Mouse (Mus musculus): ENCODE measurements around the gene Tcf12.
A peak's percentile ranks its signal among the peaks of the same experiment; 100 is the strongest.

The Tcf12 gene

DNA sequence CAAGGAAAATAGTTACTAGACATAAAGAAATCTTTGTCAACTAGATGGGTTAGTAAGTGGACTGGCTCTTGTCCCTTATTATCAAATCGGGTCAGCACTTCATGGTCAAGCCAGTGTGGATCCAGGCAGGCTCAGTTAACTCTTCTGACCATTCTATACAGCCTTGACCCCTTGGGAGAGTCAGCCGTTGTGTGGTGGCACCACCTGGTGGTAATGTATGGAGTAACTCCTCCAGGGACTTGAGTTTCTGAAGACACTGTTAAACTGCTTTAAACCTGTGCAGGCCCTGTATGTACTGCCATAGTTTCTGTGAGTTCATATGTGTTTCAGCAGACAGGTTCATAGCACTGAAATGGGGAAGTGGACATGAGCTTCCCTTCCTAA lies 305.3 kb downstream of the Tcf12 start:
- peak; percentile 68 to 85 for DNase-seq (ENCODE audit: low spot score in 2 of 2)

DNA sequence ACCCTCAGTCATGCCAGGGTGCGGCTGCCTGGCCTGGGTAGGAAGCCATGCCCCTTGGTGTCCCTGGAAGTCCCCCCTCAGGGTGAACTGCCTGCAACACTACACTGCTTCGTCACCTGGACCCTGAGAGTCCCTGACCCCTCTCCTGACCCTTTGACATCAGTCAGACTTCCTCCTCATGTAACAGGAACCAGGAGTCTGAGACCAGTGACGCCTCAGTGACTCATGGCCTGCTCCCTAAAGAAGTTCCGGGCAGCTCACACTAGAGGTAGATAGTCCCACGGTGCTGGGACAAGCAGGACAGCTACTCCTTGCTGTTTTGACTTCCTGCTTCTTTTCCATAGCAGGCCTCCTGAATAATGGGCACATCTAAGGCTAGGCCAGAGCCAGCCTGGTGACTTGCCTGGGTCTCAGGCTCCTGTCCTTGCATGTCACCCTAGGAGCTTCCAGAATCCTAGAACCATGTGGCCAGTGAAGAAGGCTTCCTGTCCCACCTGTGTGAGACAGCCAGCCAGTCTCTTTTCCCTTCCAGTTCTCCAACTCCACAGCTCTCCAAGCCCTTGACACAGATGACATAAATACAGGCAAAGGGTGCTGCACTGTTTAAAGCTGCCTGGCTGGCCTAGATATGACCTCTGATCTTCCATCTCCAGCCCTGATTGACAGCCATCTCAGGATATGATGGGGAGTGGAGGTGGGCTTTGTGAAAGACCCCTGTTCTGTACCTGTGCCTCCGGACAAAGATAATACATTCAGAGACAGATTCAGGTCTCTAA lies 305.8 kb downstream of the Tcf12 start:
- DNase-seq (ENCODE audit: low spot score in 2 of 2): no peak

DNA sequence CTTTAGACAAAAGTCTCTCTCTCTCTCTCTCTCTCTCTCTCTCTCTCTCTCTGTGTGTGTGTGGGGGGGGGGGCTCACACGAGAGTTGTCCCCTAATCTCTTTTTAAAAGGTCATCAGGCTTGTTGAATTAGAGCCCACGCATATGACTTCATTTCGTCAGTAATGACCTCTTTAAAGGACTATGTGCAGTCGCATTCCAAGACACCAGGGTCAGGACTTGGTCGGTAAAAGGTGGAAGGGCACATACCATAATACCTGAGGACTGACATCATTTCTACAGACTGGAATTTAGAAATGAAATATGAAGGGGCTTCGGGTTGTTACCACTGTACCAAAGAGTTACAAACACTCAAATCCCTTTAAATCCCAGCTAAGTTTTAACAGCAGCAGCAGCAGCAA lies 307.6 kb downstream of the Tcf12 start:
- DNase-seq (ENCODE audit: low spot score in 2 of 2): no peak

DNA sequence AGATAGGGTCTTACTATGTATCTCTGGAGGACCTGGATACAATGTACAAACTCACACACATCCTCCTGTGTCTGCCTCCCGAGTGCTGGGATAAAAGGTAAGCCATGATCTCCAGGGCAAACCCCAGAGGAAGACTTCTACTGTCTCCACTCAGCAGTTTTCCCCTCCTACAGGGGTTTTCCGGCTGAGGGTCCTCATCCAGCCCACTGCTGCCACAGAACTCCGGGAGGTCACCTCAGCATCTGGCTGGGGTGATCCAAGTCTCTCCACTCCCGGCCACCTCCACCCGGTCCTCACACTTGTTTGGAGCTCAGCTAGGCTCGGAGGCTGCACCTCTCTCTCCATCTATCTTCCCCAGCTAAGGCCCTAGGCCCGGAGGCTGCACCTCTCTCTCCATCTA lies 308.4 kb downstream of the Tcf12 start:
- no peak for DNase-seq (ENCODE audit: low spot score in 2 of 2)

DNA sequence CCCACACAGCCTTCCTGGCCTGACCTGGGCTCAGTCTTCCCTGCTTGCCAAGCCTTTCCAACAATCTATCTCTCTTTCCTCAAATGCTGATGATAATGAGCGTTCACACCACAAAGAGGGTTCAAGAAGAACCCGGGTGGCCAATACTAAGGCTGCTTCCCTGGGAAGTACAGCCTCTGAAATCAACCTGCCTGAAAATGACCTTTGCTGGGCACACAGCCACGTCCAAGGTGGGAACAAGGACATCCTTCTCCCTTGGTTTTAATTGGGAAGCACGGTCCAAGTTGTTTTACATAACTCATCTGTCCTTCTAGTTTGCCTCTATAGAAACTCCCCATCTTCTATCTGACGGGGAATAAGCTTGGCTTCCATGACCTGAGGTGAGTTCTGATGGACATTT lies 312.1 kb downstream of the Tcf12 start:
- DNase-seq (ENCODE audit: low spot score in 2 of 2): no peak

DNA sequence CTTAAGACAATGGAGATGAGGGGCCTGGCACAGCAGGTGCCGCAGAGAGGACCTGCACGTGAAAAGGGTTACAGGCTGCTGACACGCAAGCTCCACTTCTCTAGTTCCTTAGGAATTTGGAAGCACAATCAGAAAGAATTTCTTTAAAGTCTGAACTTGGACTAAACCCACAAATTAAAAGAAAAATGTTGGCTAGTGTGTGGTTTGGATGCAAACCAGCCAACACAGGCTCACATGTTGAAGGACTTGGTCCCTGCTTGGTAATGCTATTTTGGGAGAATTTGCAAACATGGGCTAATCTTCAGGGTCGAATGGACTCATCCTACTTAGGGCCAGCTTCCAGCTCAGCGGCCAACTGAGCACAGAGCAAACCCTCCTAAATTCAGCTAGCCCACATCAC lies 313.5 kb downstream of the Tcf12 start:
- no peak for DNase-seq (ENCODE audit: low spot score in 2 of 2)

All from right cerebral cortex, postnatal 10 days (tissue).